Mouse (Mus musculus) Patski (cell line): ENCODE measurements around the gene Stx6. TPM values are rescaled to one million over a fixed set of nuclear protein-coding genes. Genes with fewer than 3 reads are reported as not detected.

Experiments used
- ATAC-seq: fragments of 100-300 bp; one replicate; pipeline ENCODE4 v1.8.0; 2021
- CTCF ChIA-PET: fragments of 350-600 bp; sonication (Branson Sonifier 250); formaldehyde crosslinking; loops from one replicate; lab custom pipeline; 2022; ENCODE audit warnings: inconsistent platforms; lab: Charles Lee
- POLR2A ChIA-PET: fragments of 350-600 bp; sonication (Branson Sonifier 250); formaldehyde crosslinking; loops from one replicate; lab custom pipeline; 2022; ENCODE audit warnings: antibody characterized with exemption, inconsistent platforms; lab: Charles Lee
- DNase-seq: peaks from one replicate; pipeline ENCODE4 v3.0.0-alpha.2; 2011; ENCODE audit warnings: low read depth, low spot score
- H3K27me3 ChIP-seq: fragments of 371-371 bp; one replicate; pipeline ENCODE4 v1.5.1; 2021
- CTCF ChIP-seq: fragments of 100-300 bp; IDR thresholded peaks from one replicate; pipeline ENCODE4 v1.5.1; 2021
- in situ Hi-C: fragments of 300-500 bp; cut with MboI; formaldehyde crosslinking; loops from 3 replicates; pipeline ENCODE4 v1.11.1; 2018; ENCODE audit warnings: low pct_unique_long_range_greater_than_20kb, mixed read lengths
- polyA plus RNA-seq: library from polyadenylated mRNA; unstranded; gene quantifications from one replicate; pipeline ENCODE4 v1.2.3, GENCODE M21; 2021

The Stx6 gene
- polyA plus RNA-seq, 1 experiment from 2014 or later = 52.1 TPM

DNA sequence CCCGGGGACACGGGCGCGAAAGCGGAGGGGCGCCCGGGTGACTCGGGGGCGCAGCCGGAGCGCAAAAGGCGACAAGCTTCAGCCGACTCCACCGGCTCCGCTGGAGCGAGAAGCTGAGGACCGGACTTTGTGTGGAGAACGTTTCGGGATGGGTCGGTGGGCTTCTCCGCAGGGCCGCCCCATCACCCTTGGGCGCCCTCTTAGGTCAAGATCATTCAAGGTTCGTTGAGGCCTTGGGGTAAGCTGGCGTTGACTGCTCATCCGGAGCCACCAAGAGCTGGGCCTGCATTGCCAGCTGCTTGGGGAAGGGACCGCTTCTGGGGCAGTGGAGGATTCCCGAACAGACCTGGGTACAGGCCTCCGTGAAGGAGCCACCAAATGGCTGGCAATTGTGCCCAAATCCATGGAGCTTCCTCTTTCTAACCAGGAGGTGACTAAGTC is 86.3 kb downstream of the Stx6 start:
- DNase-seq = no peak
- ATAC-seq = peak; percentile 63
- CTCF ChIA-PET = interaction anchor here (1.0 to 3.5 kb wide), 4 partner anchors 13 to 27 kb away, joined by 3 to 12 read pairs (median 4); no protein-coding TSS in a partner anchor
- no peak for TF ChIP-seq CTCF
- POLR2A ChIA-PET = interaction anchor here (0.9 to 2.3 kb wide), 10 partner anchors 10 to 195 kb away, joined by 3 to 23 read pairs (median 4); no protein-coding TSS in a partner anchor
- no peaks in the 10 kb centered on the region for H3K27me3 ChIP-seq
- in situ Hi-C loops = loop anchor here (5.0 kb wide), 1 partner anchor 38 kb away; no protein-coding TSS in a partner anchor

DNA sequence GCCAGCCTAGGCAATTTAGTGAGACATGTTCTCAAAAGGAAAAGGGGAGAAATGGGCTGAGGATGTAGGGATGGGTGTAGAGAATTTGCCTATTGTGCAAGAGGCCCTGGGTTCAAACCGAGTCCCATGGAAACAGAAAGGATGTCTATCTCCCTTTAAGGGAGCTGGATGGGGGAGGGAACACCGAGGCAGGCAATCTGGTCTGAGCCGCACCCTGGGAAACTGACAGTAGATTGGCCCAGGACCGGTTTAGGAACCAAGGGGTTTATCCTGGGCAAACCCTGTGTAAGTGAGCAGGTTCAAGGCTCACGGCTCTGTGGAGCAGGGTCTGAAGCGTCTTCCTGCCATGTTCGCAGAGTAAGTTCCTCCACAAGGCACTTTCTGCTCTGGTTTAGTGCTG is 87.0 kb downstream of the Stx6 start:
- TF ChIP-seq CTCF = no peak
- ATAC-seq (no peak), DNase-seq (no peak)
- in situ Hi-C loops = loop anchor here (5.0 kb wide), 1 partner anchor 37 kb away; no protein-coding TSS in a partner anchor
- no peaks in the 10 kb centered on the region for H3K27me3 ChIP-seq
- ChIA-PET CTCF (interaction anchor here (1.0 to 2.0 kb wide), 2 partner anchors 12 to 26 kb away, joined by 3 to 5 read pairs; no protein-coding TSS in a partner anchor), POLR2A (interaction anchor here (1.1 to 2.3 kb wide), 4 partner anchors 9 to 146 kb away, joined by 3 to 9 read pairs (median 4); no protein-coding TSS in a partner anchor)

DNA sequence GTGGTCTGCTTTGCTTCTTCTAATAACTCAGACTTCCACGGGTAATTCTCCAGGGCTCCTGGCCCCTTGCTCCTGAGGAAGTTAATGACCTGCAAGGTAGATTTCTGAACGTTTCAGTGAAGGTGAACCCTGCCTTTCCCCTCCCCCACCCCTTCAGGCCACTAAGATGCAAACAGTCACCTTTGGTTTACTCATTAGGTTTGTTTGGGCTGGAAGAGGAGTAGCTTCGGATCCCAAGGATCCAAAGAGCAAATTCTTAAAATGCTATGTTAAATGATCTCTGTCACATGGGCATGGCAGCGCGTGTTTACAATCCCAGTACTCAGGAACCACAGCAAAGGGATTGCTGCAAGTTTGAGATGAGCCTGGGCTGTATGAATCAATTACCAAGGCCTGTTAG is 88.9 kb downstream of the Stx6 start:
- POLR2A ChIA-PET = interaction anchor here (0.7 to 1.0 kb wide), 2 partner anchors 10 kb away, joined by 3 to 4 read pairs; no protein-coding TSS in a partner anchor
- in situ Hi-C loops = loop anchor here (5.0 kb wide), 1 partner anchor 35 kb away; no protein-coding TSS in a partner anchor
- DNase-seq = no peak
- CTCF ChIA-PET = interaction anchor here (1.2 to 1.5 kb wide), 2 partner anchors 11 to 32 kb away, joined by 3 to 5 read pairs; no protein-coding TSS in a partner anchor
- TF ChIP-seq CTCF = no peak
- no peaks in the 10 kb centered on the region for H3K27me3 ChIP-seq
- ATAC-seq = no peak

DNA sequence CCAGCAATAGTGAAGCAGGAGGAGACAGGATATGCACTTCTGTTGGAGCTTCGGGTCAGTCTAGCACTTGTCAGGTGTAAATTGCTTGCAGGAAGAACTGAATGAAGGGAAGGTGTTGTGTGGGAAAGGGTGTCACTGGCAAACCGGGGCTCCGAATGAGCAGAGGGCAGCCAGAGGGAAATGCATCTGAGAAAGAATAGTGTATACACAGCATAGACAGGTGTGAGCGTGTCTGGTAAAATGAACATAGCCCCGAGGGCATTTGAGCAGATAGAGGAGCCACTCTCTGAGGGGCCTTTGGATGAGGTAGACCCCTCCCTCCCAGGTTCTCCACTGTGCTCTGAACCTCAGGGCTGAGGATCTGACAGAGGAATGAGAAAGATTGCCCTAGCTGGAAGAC is 89.5 kb downstream of the Stx6 start:
- ATAC-seq (no peak), DNase-seq (no peak)
- H3K27me3 ChIP-seq = no peaks in the 10 kb centered on the region
- no peak for TF ChIP-seq CTCF
- POLR2A ChIA-PET = interaction anchor here (0.7 to 1.0 kb wide), 2 partner anchors 9 to 10 kb away, joined by 3 to 4 read pairs; no protein-coding TSS in a partner anchor
- in situ Hi-C loops = loop anchor here (5.0 kb wide), 1 partner anchor 34 kb away; no protein-coding TSS in a partner anchor
- CTCF ChIA-PET = interaction anchor here (1.2 to 1.5 kb wide), 2 partner anchors 12 to 31 kb away, joined by 3 to 5 read pairs; no protein-coding TSS in a partner anchor

GRCm38 (mm10) chr1:155249896-155250295 is 91.4 kb downstream of the Stx6 start:
- in situ Hi-C loops = loop anchor here (5.0 kb wide), 1 partner anchor 32 kb away; no protein-coding TSS in a partner anchor
- POLR2A ChIA-PET = no interaction called here
- no peaks in the 10 kb centered on the region for H3K27me3 ChIP-seq
- CTCF ChIA-PET = interaction anchor here (1.2 kb wide), 1 partner anchor 10 kb away, joined by 3 read pairs; no protein-coding TSS in a partner anchor
- ATAC-seq (no peak), DNase-seq (no peak)
- TF ChIP-seq CTCF = no peak

- ChIA-PET CTCF (interaction anchor here (1.1 to 1.2 kb wide), 2 partner anchors 10 to 22 kb away, joined by 3 read pairs; no protein-coding TSS in a partner anchor), POLR2A (no interaction called here)
- ATAC-seq = no peak
- DNase-seq = no peak
- TF ChIP-seq CTCF = no peak
- no peaks in the 10 kb centered on the region for H3K27me3 ChIP-seq
- in situ Hi-C loops = no loop called here
These were observed 92.1 kb downstream of the Stx6 start for GRCm38 (mm10) chr1:155250531-155251135.

GRCm38 (mm10) chr1:155251596-155251995 is 93.1 kb downstream of the Stx6 start:
- DNase-seq (no peak), ATAC-seq (no peak)
- in situ Hi-C loops = no loop called here
- CTCF ChIA-PET = interaction anchor here (3.1 kb wide), 1 partner anchor 19 kb away, joined by 10 read pairs; no protein-coding TSS in a partner anchor
- POLR2A ChIA-PET = no interaction called here
- no peak for TF ChIP-seq CTCF
- H3K27me3 ChIP-seq = no peaks in the 10 kb centered on the region

GRCm38 (mm10) chr1:155252631-155253121 is 94.2 kb downstream of the Stx6 start:
- in situ Hi-C loops = no loop called here
- no peaks in the 10 kb centered on the region for H3K27me3 ChIP-seq
- TF ChIP-seq CTCF = no peak
- ATAC-seq (no peak), DNase-seq (no peak)
- ChIA-PET CTCF (interaction anchor here (3.1 kb wide), 1 partner anchor 18 kb away, joined by 10 read pairs; no protein-coding TSS in a partner anchor), POLR2A (no interaction called here)

GRCm38 (mm10) chr1:155253126-155253525 is 94.6 kb downstream of the Stx6 start:
- H3K27me3 ChIP-seq = no peaks in the 10 kb centered on the region
- TF ChIP-seq CTCF = no peak
- POLR2A ChIA-PET = no interaction called here
- CTCF ChIA-PET = interaction anchor here (3.1 kb wide), 1 partner anchor 18 kb away, joined by 10 read pairs; no protein-coding TSS in a partner anchor
- ATAC-seq (no peak), DNase-seq (no peak)
- in situ Hi-C loops = no loop called here

GRCm38 (mm10) chr1:155254309-155254708 is 95.8 kb downstream of the Stx6 start:
- POLR2A ChIA-PET = no interaction called here
- H3K27me3 ChIP-seq = no peaks in the 10 kb centered on the region
- DNase-seq = no peak
- CTCF ChIA-PET = interaction anchor here (3.1 kb wide), 1 partner anchor 16 kb away, joined by 10 read pairs; no protein-coding TSS in a partner anchor
- TF ChIP-seq CTCF = no peak
- in situ Hi-C loops = no loop called here
- ATAC-seq = no peak

Other genes with a start within 250 kb of the Stx6 start
- 43.2 TPM for gene Ier5, start 59.1 kb upstream of the Stx6 start, polyA plus RNA-seq
- gene Mr1, start 11.9 kb upstream of the Stx6 start, polyA plus RNA-seq = 28.4 TPM
- 75.8 TPM for gene BC034090, start 85.7 kb downstream of the Stx6 start, polyA plus RNA-seq